Mouse (Mus musculus): ENCODE measurements around the gene Ptma. TPM values are rescaled to one million over a fixed set of nuclear protein-coding genes. Genes with fewer than 3 reads are reported as not detected.
"Not testable (repeated sequence)": the region's sequence is repeated elsewhere in the genome, so short reads cannot be mapped to it uniquely, and the experiment has no call there.

The Ptma gene
- 1,783 and 2,088 TPM in 2 replicates for polyA plus RNA-seq (2015; fragmentation: Nextera tagmentation; extraction: Ambion mirVana)

- peak within 1 kb of the TSS; percentile 88 for H3K4me2 ChIP-seq
- H3K27ac ChIP-seq = peak within 1 kb of the TSS; percentile 100
- H3K4me1 ChIP-seq = peaks cover 44% of the 10 kb centered on the region
- under 1% methylated on average over 57 of the region's 63 CpGs for WGBS
- H3K36me3 ChIP-seq = peaks cover 17% of the 10 kb centered on the region
- H3K9me3 ChIP-seq = no peaks in the 10 kb centered on the region
- peak; percentile 95 for ATAC-seq (ENCODE audit: insufficient number of reproducible peaks, low FRiP score, low TSS enrichment, low read depth)
- H3K4me3 ChIP-seq = peak within 1 kb of the TSS; percentile 99
- H3K9ac ChIP-seq = peak within 1 kb of the TSS; percentile 100
- H3K27me3 ChIP-seq = no peaks in the 10 kb centered on the region
Measured at GRCm38 (mm10) chr1:86526116-86526788, at the start of gene Ptma. Gene Ptma, plus strand, starts transcription at chr1:86526726.

- Histone ChIP-seq H3K27ac (no peak overlapping the region), H3K36me3 (no peaks in the 10 kb centered on the region), H3K4me1 (peaks cover 20% of the 10 kb centered on the region), H3K27me3 (no peaks in the 10 kb centered on the region), H3K9me3 (no peaks in the 10 kb centered on the region), H3K4me3 (no peak overlapping the region), H3K9ac (no peak overlapping the region), H3K4me2 (no peak overlapping the region)
- no peak for ATAC-seq (ENCODE audit: insufficient number of reproducible peaks, low FRiP score, low TSS enrichment, low read depth)
- WGBS = 88% methylated on average over 5 of the region's 5 CpGs
Measured at GRCm38 (mm10) chr1:86477738-86478285, 48.7 kb upstream of the Ptma start.

GRCm38 (mm10) chr1:86479099-86479825, 47.3 kb upstream of the Ptma start:
- no peak overlapping the region for H3K9ac ChIP-seq
- no peak overlapping the region for H3K4me3 ChIP-seq
- H3K9me3 ChIP-seq = no peaks in the 10 kb centered on the region
- H3K27ac ChIP-seq = no peak overlapping the region
- no peak for ATAC-seq (ENCODE audit: insufficient number of reproducible peaks, low FRiP score, low TSS enrichment, low read depth)
- peaks cover 18% of the 10 kb centered on the region for H3K4me1 ChIP-seq
- no peak overlapping the region for H3K4me2 ChIP-seq
- 70% methylated on average over 8 of the region's 8 CpGs for WGBS
- no peaks in the 10 kb centered on the region for H3K36me3 ChIP-seq
- no peaks in the 10 kb centered on the region for H3K27me3 ChIP-seq

- H3K4me2 ChIP-seq = no peak overlapping the region
- ATAC-seq (ENCODE audit: insufficient number of reproducible peaks, low FRiP score, low TSS enrichment, low read depth) = no peak
- no peaks in the 10 kb centered on the region for H3K9me3 ChIP-seq
- no peaks in the 10 kb centered on the region for H3K36me3 ChIP-seq
- peaks cover 18% of the 10 kb centered on the region for H3K4me1 ChIP-seq
- H3K27me3 ChIP-seq = no peaks in the 10 kb centered on the region
- WGBS = 82% methylated on average over 6 of the region's 6 CpGs
- no peak overlapping the region for H3K4me3 ChIP-seq
- H3K9ac ChIP-seq = no peak overlapping the region
- no peak overlapping the region for H3K27ac ChIP-seq
Measured at GRCm38 (mm10) chr1:86480288-86480687, 46.2 kb upstream of the Ptma start.

- Histone ChIP-seq H3K27me3 (no peaks in the 10 kb centered on the region), H3K4me2 (no peak overlapping the region), H3K4me3 (no peak overlapping the region), H3K9ac (no peak overlapping the region), H3K27ac (peak overlapping the region; percentile 47), H3K36me3 (no peaks in the 10 kb centered on the region), H3K9me3 (no peaks in the 10 kb centered on the region), H3K4me1 (peaks cover 18% of the 10 kb centered on the region)
- ATAC-seq (ENCODE audit: insufficient number of reproducible peaks, low FRiP score, low TSS enrichment, low read depth) = no peak
- WGBS = 70% methylated on average over 8 of the region's 8 CpGs
Measured at GRCm38 (mm10) chr1:86480735-86481447, 45.6 kb upstream of the Ptma start.

GRCm38 (mm10) chr1:86481468-86481867, 45.1 kb upstream of the Ptma start:
- Histone ChIP-seq H3K9me3 (no peaks in the 10 kb centered on the region), H3K27ac (peak overlapping the region; percentile 47), H3K9ac (no peak overlapping the region), H3K4me1 (peaks cover 18% of the 10 kb centered on the region), H3K4me3 (no peak overlapping the region), H3K27me3 (no peaks in the 10 kb centered on the region), H3K4me2 (no peak overlapping the region), H3K36me3 (no peaks in the 10 kb centered on the region)
- WGBS = 50% methylated on average over 7 of the region's 7 CpGs
- ATAC-seq (ENCODE audit: insufficient number of reproducible peaks, low FRiP score, low TSS enrichment, low read depth) = no peak

- peaks cover 18% of the 10 kb centered on the region for H3K4me1 ChIP-seq
- H3K36me3 ChIP-seq = no peaks in the 10 kb centered on the region
- WGBS = 72% methylated on average over 11 of the region's 11 CpGs
- no peak for ATAC-seq (ENCODE audit: insufficient number of reproducible peaks, low FRiP score, low TSS enrichment, low read depth)
- no peaks in the 10 kb centered on the region for H3K27me3 ChIP-seq
- H3K27ac ChIP-seq = peak overlapping the region; percentile 69
- no peak overlapping the region for H3K9ac ChIP-seq
- no peak overlapping the region for H3K4me3 ChIP-seq
- H3K9me3 ChIP-seq = no peaks in the 10 kb centered on the region
- no peak overlapping the region for H3K4me2 ChIP-seq
Measured at GRCm38 (mm10) chr1:86482288-86482687, 44.2 kb upstream of the Ptma start.

- no peak overlapping the region for H3K4me3 ChIP-seq
- H3K4me2 ChIP-seq = no peak overlapping the region
- peaks cover 18% of the 10 kb centered on the region for H3K4me1 ChIP-seq
- no peak overlapping the region for H3K9ac ChIP-seq
- H3K27me3 ChIP-seq = no peaks in the 10 kb centered on the region
- peak overlapping the region; percentile 69 for H3K27ac ChIP-seq
- 50% methylated on average over 1 of the region's 1 CpGs for WGBS
- no peaks in the 10 kb centered on the region for H3K36me3 ChIP-seq
- H3K9me3 ChIP-seq = no peaks in the 10 kb centered on the region
- no peak for ATAC-seq (ENCODE audit: insufficient number of reproducible peaks, low FRiP score, low TSS enrichment, low read depth)
Measured at GRCm38 (mm10) chr1:86482761-86483160, 43.8 kb upstream of the Ptma start.

GRCm38 (mm10) chr1:86485346-86485745, 41.2 kb upstream of the Ptma start:
- no peak overlapping the region for H3K4me3 ChIP-seq
- 95% methylated on average over 1 of the region's 1 CpGs for WGBS
- ATAC-seq (ENCODE audit: insufficient number of reproducible peaks, low FRiP score, low TSS enrichment, low read depth) = no peak
- H3K4me1 ChIP-seq = peaks cover 23% of the 10 kb centered on the region
- no peak overlapping the region for H3K9ac ChIP-seq
- H3K27me3 ChIP-seq = no peaks in the 10 kb centered on the region
- no peaks in the 10 kb centered on the region for H3K36me3 ChIP-seq
- H3K9me3 ChIP-seq = no peaks in the 10 kb centered on the region
- no peak overlapping the region for H3K4me2 ChIP-seq
- H3K27ac ChIP-seq = no peak overlapping the region

- not testable (repeated sequence) for H3K27me3 ChIP-seq; H3K9ac ChIP-seq; ATAC-seq (ENCODE audit: insufficient number of reproducible peaks, low FRiP score, low TSS enrichment, low read depth); H3K27ac ChIP-seq; H3K4me3 ChIP-seq; H3K36me3 ChIP-seq; H3K4me2 ChIP-seq; H3K9me3 ChIP-seq
- peaks cover 27% of the 10 kb centered on the region for H3K4me1 ChIP-seq
- WGBS = 100% methylated on average over 6 of the region's 6 CpGs
Measured at GRCm38 (mm10) chr1:86485858-86486257, 40.7 kb upstream of the Ptma start.

- H3K27me3 ChIP-seq = no peaks in the 10 kb centered on the region
- H3K4me1 ChIP-seq = peaks cover 27% of the 10 kb centered on the region
- no peaks in the 10 kb centered on the region for H3K36me3 ChIP-seq
- WGBS = 7% methylated on average over 13 of the region's 13 CpGs
- no peak for ATAC-seq (ENCODE audit: insufficient number of reproducible peaks, low FRiP score, low TSS enrichment, low read depth)
- no peaks in the 10 kb centered on the region for H3K9me3 ChIP-seq
- H3K4me2 ChIP-seq = peak overlapping the region; percentile 50
- peak overlapping the region; percentile 50 for H3K9ac ChIP-seq
- H3K27ac ChIP-seq = peak overlapping the region; percentile 98
- H3K4me3 ChIP-seq = peak overlapping the region; percentile 69
Measured at GRCm38 (mm10) chr1:86486703-86487294, 39.7 kb upstream of the Ptma start.
